10 mouse cellular contexts compared by ENCODE assay signal in genomic region chr10:77448698-77449247, GRCm38 (mm10). TPM values are rescaled to one million over a fixed set of nuclear protein-coding genes. Genes with fewer than 3 reads are reported as not detected.
DNase-seq lines count a peak whose midpoint lies in the region; ATAC-seq and TF ChIP-seq lines count a peak whose summit lies in the region.
"Had no signal": no experiment of that assay in that cellular context is flagged by ENCODE, and none has a peak within 500 bp of the region (broad histone marks: within the 10 kb centered on the region; RNA-seq: fewer than 3 reads in every experiment).

No protein-coding gene starts in this region.

- H3K4me3 ChIP-seq in heart, embryonic 11.5 days (ENCODE audit: low read depth, low read length) = peak overlapping the region; percentile 13; the same call in 1 of the 2 replicates
- H3K4me3 ChIP-seq in MEL (ENCODE audit: control insufficient read depth in 1 of 2, insufficient read depth in 1 of 2, low read depth in 2 of 2, low read length in 2 of 2) = no peak overlapping the region
- H3K4me3 ChIP-seq in heart, embryonic 13.5 days = peak overlapping the region; percentile 39
- no peak overlapping the region for H3K4me3 ChIP-seq in liver, embryonic 11.5 days (ENCODE audit: low read depth, low read length)
- no peak overlapping the region for H3K4me3 ChIP-seq in hindbrain, postnatal 0 days (ENCODE audit: low read length)

- no peak for TF ChIP-seq EP300 in MEL (IDR thresholded peaks at IDR 0.05; ENCODE audit: low read depth in 1 of 2, low read length in 2 of 2)

- 23% methylated on average over 6 of the region's 6 CpGs for WGBS in heart, embryonic 11.5 days (ENCODE audit: insufficient replicate concordance)
- WGBS in heart, embryonic 13.5 days = 15% methylated on average over 6 of the region's 6 CpGs
- WGBS in liver, embryonic 11.5 days = 46% methylated on average over 6 of the region's 6 CpGs
- 69% methylated on average over 6 of the region's 6 CpGs for WGBS in hindbrain, postnatal 0 days

- peak overlapping the region; percentile 80 for H3K27ac ChIP-seq in heart, embryonic 11.5 days (ENCODE audit: low read depth, low read length)
- no peak overlapping the region for H3K27ac ChIP-seq in MEL (ENCODE audit: control insufficient read depth, low read depth, low read length)
- H3K27ac ChIP-seq in heart, embryonic 13.5 days (replicated peaks) = peak overlapping the region; percentile 90
- H3K27ac ChIP-seq in liver, embryonic 11.5 days (ENCODE audit: low read depth, low read length) = no peak overlapping the region
- no peak overlapping the region for H3K27ac ChIP-seq in hindbrain, postnatal 0 days

- H3K36me3 ChIP-seq in heart, embryonic 11.5 days (ENCODE audit: control insufficient read depth, insufficient read depth, low read length) = no peaks in the 10 kb centered on the region
- no peaks in the 10 kb centered on the region for H3K36me3 ChIP-seq in MEL (ENCODE audit: control insufficient read depth in 1 of 2, insufficient read depth in 2 of 2, low read length in 2 of 2)
- H3K36me3 ChIP-seq in heart, embryonic 13.5 days = no peaks in the 10 kb centered on the region
- H3K36me3 ChIP-seq in liver, embryonic 11.5 days (ENCODE audit: control insufficient read depth, insufficient read depth, low read length) = no peaks in the 10 kb centered on the region
- H3K36me3 ChIP-seq in hindbrain, postnatal 0 days (ENCODE audit: insufficient read depth, low read length) = no peaks in the 10 kb centered on the region

- TF ChIP-seq RAD21 in MEL (IDR thresholded peaks at IDR 0.05; ENCODE audit: low read depth, low read length) = no peak

- H3K4me1 ChIP-seq in heart, embryonic 11.5 days (ENCODE audit: control insufficient read depth, insufficient read depth, low read length) = peaks cover 34% of the 10 kb centered on the region
- H3K4me1 ChIP-seq in MEL (ENCODE audit: control insufficient read depth in 1 of 2, insufficient read depth in 2 of 2, low read length in 2 of 2) = 0 out of 4 replicates have a peak, but pooled peaks cover 0 to 3% of the 10 kb centered on the region in 2 experiments
- H3K4me1 ChIP-seq in heart, embryonic 13.5 days = peaks cover 49% of the 10 kb centered on the region
- H3K4me1 ChIP-seq in liver, embryonic 11.5 days (replicated peaks; ENCODE audit: control insufficient read depth, insufficient read depth, low read length) = peaks cover 18% of the 10 kb centered on the region
- peaks cover 5% of the 10 kb centered on the region; the same call in 1 of the 2 replicates for H3K4me1 ChIP-seq in hindbrain, postnatal 0 days (ENCODE audit: insufficient read depth, low read length)

- H3K9me3 ChIP-seq in heart, embryonic 11.5 days (replicated peaks; ENCODE audit: control insufficient read depth, low read length) = no peaks in the 10 kb centered on the region
- no peaks in the 10 kb centered on the region for H3K9me3 ChIP-seq in MEL (replicated peaks; ENCODE audit: insufficient read depth, low read length)
- peaks cover 7% of the 10 kb centered on the region; the same call in 1 of the 2 replicates for H3K9me3 ChIP-seq in heart, embryonic 13.5 days
- no peaks in the 10 kb centered on the region; the same call in 1 of the 2 replicates for H3K9me3 ChIP-seq in liver, embryonic 11.5 days (ENCODE audit: control insufficient read depth, low read length)
- H3K9me3 ChIP-seq in hindbrain, postnatal 0 days (ENCODE audit: low read length) = no peaks in the 10 kb centered on the region

- no peaks in the 10 kb centered on the region for H3K79me2 ChIP-seq in MEL (ENCODE audit: control insufficient read depth, insufficient read depth, low read length, poor library complexity)

- ATAC-seq in heart, embryonic 11.5 days (replicated peaks; ENCODE audit: insufficient number of reproducible peaks, low FRiP score, low TSS enrichment) = peak; percentile 27; the same call in 1 of the 2 replicates
- no peak for ATAC-seq in heart, embryonic 13.5 days (ENCODE audit: extremely low read depth, insufficient number of reproducible peaks, low FRiP score, low TSS enrichment)
- peak; percentile 70; the same call in 1 of the 2 replicates for ATAC-seq in liver, embryonic 11.5 days (replicated peaks; ENCODE audit: low FRiP score)
- no peak for ATAC-seq in hindbrain, postnatal 0 days

- H3K9ac ChIP-seq in heart, embryonic 11.5 days (ENCODE audit: low read depth, low read length) = peak overlapping the region; percentile 35; the same call in 1 of the 2 replicates
- H3K9ac ChIP-seq in MEL (ENCODE audit: control insufficient read depth, low read depth, low read length, poor library complexity, severe bottlenecking) = no peak overlapping the region
- peak overlapping the region; percentile 75 for H3K9ac ChIP-seq in heart, embryonic 13.5 days
- no peak overlapping the region for H3K9ac ChIP-seq in liver, embryonic 11.5 days (ENCODE audit: low read depth, low read length)
- no peak overlapping the region for H3K9ac ChIP-seq in hindbrain, postnatal 0 days (replicated peaks; ENCODE audit: low read length)

- DNase-seq in heart, adult 8-10 months (ENCODE audit: low spot score) = no peak
- no peak for DNase-seq in MEL (ENCODE audit: low read depth, low spot score)
- DNase-seq in liver, embryonic 11.5 days (ENCODE audit: low spot score) = no peak
- no peak for DNase-seq in urinary bladder, postnatal 36 days (ENCODE audit: low spot score in 2 of 2)
- no peak for DNase-seq in ovary, postnatal 10 days (ENCODE audit: low spot score)
- DNase-seq in hindbrain, postnatal 0 days (ENCODE audit: low spot score) = no peak
- DNase-seq: gastrocnemius, postnatal 14 days; right cerebral cortex, postnatal 25 days had no signal

- H3K27me3 ChIP-seq in heart, embryonic 11.5 days (ENCODE audit: control insufficient read depth, insufficient read depth, low read length) = no peaks in the 10 kb centered on the region
- H3K27me3 ChIP-seq in MEL (ENCODE audit: control insufficient read depth in 1 of 2, insufficient read depth in 2 of 2, low read length in 2 of 2) = peaks cover 11 to 17% of the 10 kb centered on the region in 2 experiments
- no peaks in the 10 kb centered on the region for H3K27me3 ChIP-seq in heart, embryonic 13.5 days (replicated peaks)
- H3K27me3 ChIP-seq in liver, embryonic 11.5 days (replicated peaks; ENCODE audit: control insufficient read depth, insufficient read depth, low read length) = 0 out of 2 replicates have a peak, but pooled peaks cover 5% of the 10 kb centered on the region
- no peaks in the 10 kb centered on the region for H3K27me3 ChIP-seq in hindbrain, postnatal 0 days (ENCODE audit: insufficient read depth, low read length)

- no peak for TF ChIP-seq POLR2A in MEL (IDR thresholded peaks at IDR 0.05; ENCODE audit: control insufficient read depth in 1 of 2, insufficient read depth in 1 of 2, low read depth in 1 of 2, low read length in 2 of 2, poor library complexity in 1 of 2)

- peak overlapping the region; percentile 60 for H3K4me2 ChIP-seq in heart, embryonic 11.5 days
- peak overlapping the region; percentile 68 for H3K4me2 ChIP-seq in heart, embryonic 13.5 days
- H3K4me2 ChIP-seq in liver, embryonic 11.5 days = peak overlapping the region; percentile 46
- H3K4me2 ChIP-seq in hindbrain, postnatal 0 days (ENCODE audit: low read depth, low read length) = no peak overlapping the region; the same call in 1 of the 2 replicates

- TF ChIP-seq CTCF in MEL (IDR thresholded peaks at IDR 0.05 in 2 of 3, conservative IDR thresholded peaks at IDR 0.05 in 1 of 3; ENCODE audit: control insufficient read depth in 1 of 3, insufficient read depth in 1 of 3, low read depth in 2 of 3, low read length in 3 of 3, poor library complexity in 1 of 3, severe bottlenecking in 1 of 3) = no peak
- no peak for TF ChIP-seq CTCF in hindbrain, postnatal 0 days (IDR thresholded peaks at IDR 0.05; ENCODE audit: low read depth)

TF ChIP-seq in MEL, 35 proteins besides CTCF, POLR2A, EP300 and RAD21:
- no peak for TF ChIP-seq GABPA (IDR thresholded peaks at IDR 0.05; ENCODE audit: low read depth, low read length)
- peak; percentile 49; the same call in 1 of the 2 replicates for TF ChIP-seq USF1 (IDR thresholded peaks at IDR 0.05; ENCODE audit: low read depth, low read length)

RNA-seq across cellular contexts. Expression of gene Adarb1, which starts 30.7 kb away (rescaled TPM):
- polyA plus RNA-seq in heart, embryonic 11.5 days (2014; fragmentation: Nextera tagmentation; extraction: Ambion mirVana) = 8.7 and 8.8 TPM in 2 replicates
- total RNA-seq in heart, adult 8-10 months (2022) = 10 to 100 TPM; 12.4 to 17.7 (median 16.4) TPM
- 1.7 and 2.4 TPM in 2 replicates for total RNA-seq in MEL (2012; rRNA removed)
- 1 to 10 TPM in 1 of 2 experiments, not detected in 1; 3.8 TPM for polyA plus RNA-seq in MEL (2012; ENCODE audit: insufficient read depth in 1 of 2, insufficient read length in 2 of 2, low read depth in 1 of 2, low replicate concordance in 2 of 2, missing spikeins in 1 of 2)
- polyA plus RNA-seq in heart, embryonic 13.5 days (2015; fragmentation: Nextera tagmentation; extraction: Ambion mirVana) = 10.7 and 12.1 TPM in 2 replicates
- polyA plus RNA-seq in liver, embryonic 11.5 days (2014; fragmentation: Nextera tagmentation; extraction: Ambion mirVana) = 3.5 and 4.5 TPM in 2 replicates
- total RNA-seq in hindbrain, postnatal 0 days (2014; rRNA removed) = 46.5 and 65.1 TPM in 2 replicates
- polyA plus RNA-seq in hindbrain, postnatal 0 days (2015; fragmentation: Nextera tagmentation; extraction: Ambion mirVana) = 18.6 and 21.1 TPM in 2 replicates

Comparison
In these comparisons a context has a peak if more than half of its experiments do, and no peak if none do; other contexts are left out.
1. ATAC-seq: peak in heart, embryonic 11.5 days (single experiment) and liver, embryonic 11.5 days (single experiment); none in heart, embryonic 13.5 days (single experiment) and hindbrain, postnatal 0 days (single experiment).
2. H3K27ac ChIP-seq: peak in heart, embryonic 11.5 days (single experiment) and heart, embryonic 13.5 days (single experiment); none in MEL (single experiment), liver, embryonic 11.5 days (single experiment) and hindbrain, postnatal 0 days (single experiment).
3. H3K4me3 ChIP-seq: peak in heart, embryonic 11.5 days (single experiment) and heart, embryonic 13.5 days (single experiment); none in MEL (0 of 2), liver, embryonic 11.5 days (single experiment) and hindbrain, postnatal 0 days (single experiment).
4. H3K9ac ChIP-seq: peak in heart, embryonic 11.5 days (single experiment) and heart, embryonic 13.5 days (single experiment); none in MEL (single experiment), liver, embryonic 11.5 days (single experiment) and hindbrain, postnatal 0 days (single experiment).